9 mouse cellular contexts compared by ENCODE assay signal in the genomic region with DNA sequence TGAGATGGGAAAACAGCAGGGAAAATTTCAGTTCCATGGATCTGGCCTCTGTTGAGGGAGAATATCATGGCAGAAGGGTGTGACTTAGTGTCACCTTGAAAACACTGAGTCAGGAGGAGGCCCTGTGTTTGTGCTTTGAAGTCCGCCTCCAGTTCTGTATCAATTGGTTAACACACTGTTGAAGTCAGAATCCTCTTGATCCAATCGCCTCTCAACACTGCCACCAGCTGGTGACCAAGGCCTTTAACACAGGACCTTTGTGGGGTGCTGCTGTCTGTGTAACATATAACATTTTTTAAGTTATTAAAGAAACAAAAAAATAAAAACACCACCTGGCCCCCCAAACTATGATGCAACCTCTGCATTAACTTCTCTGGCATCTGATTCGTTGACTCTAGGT. TPM values are rescaled to one million over a fixed set of nuclear protein-coding genes. Genes with fewer than 3 reads are reported as not detected.
DNase-seq lines count a peak whose midpoint lies in the region; ATAC-seq and TF ChIP-seq lines count a peak whose summit lies in the region.
"Had no signal": no experiment of that assay in that cellular context is flagged by ENCODE, and none has a peak within 500 bp of the region (broad histone marks: within the 10 kb centered on the region; RNA-seq: fewer than 3 reads in every experiment).

No protein-coding gene starts in this region.

- peak; percentile 71 for TF ChIP-seq CTCF in midbrain, postnatal 0 days (IDR thresholded peaks at IDR 0.05)

- no peak overlapping the region for H3K4me2 ChIP-seq in kidney, embryonic 16.5 days (replicated peaks; ENCODE audit: low read depth, low read length)
- H3K4me2 ChIP-seq in midbrain, postnatal 0 days (ENCODE audit: low read depth, low read length, poor library complexity, severe bottlenecking) = no peak overlapping the region
- H3K4me2 ChIP-seq in forebrain, embryonic 16.5 days (ENCODE audit: low read length) = no peak overlapping the region
- H3K4me2 ChIP-seq: liver, embryonic 15.5 days had no signal

- H3K36me3 ChIP-seq in kidney, embryonic 16.5 days (ENCODE audit: insufficient read depth, low read length) = no peaks in the 10 kb centered on the region
- H3K36me3 ChIP-seq in midbrain, postnatal 0 days (ENCODE audit: insufficient read depth, low read length) = no peaks in the 10 kb centered on the region
- no peaks in the 10 kb centered on the region for H3K36me3 ChIP-seq in forebrain, embryonic 16.5 days (ENCODE audit: control insufficient read depth, insufficient read depth)
- H3K36me3 ChIP-seq: liver, embryonic 15.5 days had no signal

- no peak overlapping the region for H3K4me3 ChIP-seq in kidney, embryonic 16.5 days (ENCODE audit: low read length)
- H3K4me3 ChIP-seq in midbrain, postnatal 0 days (ENCODE audit: low read depth, low read length) = no peak overlapping the region
- no peak overlapping the region for H3K4me3 ChIP-seq in forebrain, embryonic 16.5 days (replicated peaks; ENCODE audit: low read length)
- H3K4me3 ChIP-seq: liver, embryonic 15.5 days had no signal

- 26% methylated on average over 3 of the region's 3 CpGs for WGBS in kidney, embryonic 16.5 days
- WGBS in midbrain, postnatal 0 days = 23% methylated on average over 3 of the region's 3 CpGs
- WGBS in forebrain, embryonic 16.5 days = 23% methylated on average over 3 of the region's 3 CpGs

- H3K9ac ChIP-seq in kidney, embryonic 16.5 days (replicated peaks; ENCODE audit: low read length) = no peak overlapping the region
- no peak overlapping the region for H3K9ac ChIP-seq in midbrain, postnatal 0 days (replicated peaks; ENCODE audit: low read length, poor library complexity, severe bottlenecking)
- no peak overlapping the region for H3K9ac ChIP-seq in forebrain, embryonic 16.5 days (replicated peaks; ENCODE audit: low read depth, low read length)
- H3K9ac ChIP-seq: liver, embryonic 15.5 days had no signal

- ATAC-seq in activated CD4-positive, CD25-positive, alpha-beta regulatory T cell, adult 4 months = peak; percentile 94
- ATAC-seq in kidney, embryonic 16.5 days (ENCODE audit: low FRiP score, low TSS enrichment) = 0 out of 2 replicates have a peak, but pooled peaks have one; percentile 15
- ATAC-seq in midbrain, postnatal 0 days (ENCODE audit: low FRiP score) = no peak
- ATAC-seq in forebrain, embryonic 16.5 days = no peak

- H3K27me3 ChIP-seq in kidney, embryonic 16.5 days (ENCODE audit: insufficient read depth, low read length) = no peaks in the 10 kb centered on the region
- H3K27me3 ChIP-seq in midbrain, postnatal 0 days (ENCODE audit: insufficient read depth, low read length) = no peaks in the 10 kb centered on the region
- no peaks in the 10 kb centered on the region; the same call in 1 of the 2 replicates for H3K27me3 ChIP-seq in forebrain, embryonic 16.5 days (replicated peaks; ENCODE audit: control insufficient read depth, insufficient read depth, low read length)
- H3K27me3 ChIP-seq: liver, embryonic 15.5 days had no signal

- peak; percentile 42 to 47 for DNase-seq in layer of hippocampus, postnatal 10 days (ENCODE audit: low spot score in 2 of 2)
- no peak for DNase-seq in layer of hippocampus, postnatal 14 days (ENCODE audit: low spot score in 2 of 2)
- peak; percentile 16 to 38 for DNase-seq in CD8-positive naive resting alpha-beta T cell, adult 2 months (ENCODE audit: low read depth in 2 of 2, low spot score in 2 of 2)
- peak; percentile 19 for DNase-seq in embryo, embryonic 11.5 days (ENCODE audit: low read depth, low spot score)
- DNase-seq in midbrain, postnatal 0 days (ENCODE audit: low spot score) = peak; percentile 59

- H3K27ac ChIP-seq in kidney, embryonic 16.5 days (ENCODE audit: low read length) = no peak overlapping the region
- no peak overlapping the region for H3K27ac ChIP-seq in midbrain, postnatal 0 days (ENCODE audit: low read depth, low read length)
- H3K27ac ChIP-seq in forebrain, embryonic 16.5 days (ENCODE audit: low read length) = no peak overlapping the region
- H3K27ac ChIP-seq: liver, embryonic 15.5 days had no signal

- peaks cover 5% of the 10 kb centered on the region; the same call in 1 of the 2 replicates for H3K4me1 ChIP-seq in kidney, embryonic 16.5 days (ENCODE audit: insufficient read depth, low read length)
- H3K4me1 ChIP-seq in midbrain, postnatal 0 days (ENCODE audit: insufficient read depth, low read length) = no peaks in the 10 kb centered on the region
- H3K4me1 ChIP-seq in forebrain, embryonic 16.5 days (replicated peaks; ENCODE audit: control insufficient read depth, insufficient read depth, low read length) = no peaks in the 10 kb centered on the region
- H3K4me1 ChIP-seq: liver, embryonic 15.5 days had no signal

- H3K9me3 ChIP-seq in kidney, embryonic 16.5 days (ENCODE audit: low read length) = no peaks in the 10 kb centered on the region
- no peaks in the 10 kb centered on the region for H3K9me3 ChIP-seq in midbrain, postnatal 0 days (ENCODE audit: low read length)
- no peaks in the 10 kb centered on the region for H3K9me3 ChIP-seq in forebrain, embryonic 16.5 days (ENCODE audit: control insufficient read depth, low read length)
- H3K9me3 ChIP-seq: liver, embryonic 15.5 days had no signal

RNA-seq across cellular contexts. Expression of a gene that starts 11.7 kb away (rescaled TPM):
- total RNA-seq in layer of hippocampus, postnatal 10 days (2021) = 10 to 100 TPM; 46.1 to 48.3 TPM
- 10 to 100 TPM; 61.6 to 62.0 TPM for total RNA-seq in layer of hippocampus, postnatal 14 days (2021)
- polyA plus RNA-seq in activated CD4-positive, CD25-positive, alpha-beta regulatory T cell, adult 4 months (2017; shearing (Covaris generic)) = 10 to 100 TPM; 52.6 to 60.0 TPM
- polyA plus RNA-seq in kidney, embryonic 16.5 days (2015; fragmentation: Nextera tagmentation; extraction: Ambion mirVana) = 101 and 103 TPM in 2 replicates
- total RNA-seq in midbrain, postnatal 0 days (2014; rRNA removed) = 35.3 and 40.4 TPM in 2 replicates
- 64.9 and 65.6 TPM in 2 replicates for polyA plus RNA-seq in midbrain, postnatal 0 days (2015; fragmentation: Nextera tagmentation; extraction: Ambion mirVana)
- polyA plus RNA-seq in forebrain, embryonic 16.5 days (2015; fragmentation: Nextera tagmentation; extraction: Ambion mirVana) = 88.5 and 102 TPM in 2 replicates

RNA-seq across cellular contexts. Expression of a gene that starts 27.7 kb away (rescaled TPM):
- 10 to 100 TPM; 10.7 to 11.2 TPM for total RNA-seq in layer of hippocampus, postnatal 10 days (2021)
- 10 to 100 TPM in 1 of 2 experiments, 1 to 10 TPM in 1; 8.7 to 10.5 TPM for total RNA-seq in layer of hippocampus, postnatal 14 days (2021)
- polyA plus RNA-seq in activated CD4-positive, CD25-positive, alpha-beta regulatory T cell, adult 4 months (2017; shearing (Covaris generic)) = under 1 TPM in 1 of 2 experiments, not detected in 1; 0.49 TPM
- polyA plus RNA-seq in kidney, embryonic 16.5 days (2015; fragmentation: Nextera tagmentation; extraction: Ambion mirVana) = 14.1 and 14.6 TPM in 2 replicates
- 19.1 and 26.4 TPM in 2 replicates for total RNA-seq in midbrain, postnatal 0 days (2014; rRNA removed)
- polyA plus RNA-seq in midbrain, postnatal 0 days (2015; fragmentation: Nextera tagmentation; extraction: Ambion mirVana) = 19.9 and 20.4 TPM in 2 replicates
- polyA plus RNA-seq in forebrain, embryonic 16.5 days (2015; fragmentation: Nextera tagmentation; extraction: Ambion mirVana) = 4.1 and 5.4 TPM in 2 replicates

RNA-seq across cellular contexts. Expression of a gene that starts 57.9 kb away (rescaled TPM):
- 1 to 10 TPM; 1.7 to 1.9 TPM for total RNA-seq in layer of hippocampus, postnatal 10 days (2021)
- total RNA-seq in layer of hippocampus, postnatal 14 days (2021) = 1 to 10 TPM; 2.1 to 2.8 TPM
- polyA plus RNA-seq in activated CD4-positive, CD25-positive, alpha-beta regulatory T cell, adult 4 months (2017; shearing (Covaris generic)) = 10 to 100 TPM; 31.4 to 37.2 TPM
- 16.9 and 17.4 TPM in 2 replicates for polyA plus RNA-seq in kidney, embryonic 16.5 days (2015; fragmentation: Nextera tagmentation; extraction: Ambion mirVana)
- total RNA-seq in midbrain, postnatal 0 days (2014; rRNA removed) = 2.7 and 3.6 TPM in 2 replicates
- polyA plus RNA-seq in midbrain, postnatal 0 days (2015; fragmentation: Nextera tagmentation; extraction: Ambion mirVana) = 1.7 and 1.8 TPM in 2 replicates
- polyA plus RNA-seq in forebrain, embryonic 16.5 days (2015; fragmentation: Nextera tagmentation; extraction: Ambion mirVana) = 1.4 and 1.5 TPM in 2 replicates

RNA-seq across cellular contexts. Expression of a gene that starts 58.0 kb away (rescaled TPM):
- 1 to 10 TPM; 5.7 to 6.6 TPM for total RNA-seq in layer of hippocampus, postnatal 10 days (2021)
- 1 to 10 TPM; 4.2 to 4.9 TPM for total RNA-seq in layer of hippocampus, postnatal 14 days (2021)
- 1 to 10 TPM; 7.1 to 8.7 TPM for polyA plus RNA-seq in activated CD4-positive, CD25-positive, alpha-beta regulatory T cell, adult 4 months (2017; shearing (Covaris generic))
- 9.0 and 9.5 TPM in 2 replicates for polyA plus RNA-seq in kidney, embryonic 16.5 days (2015; fragmentation: Nextera tagmentation; extraction: Ambion mirVana)
- 3.8 and 4.5 TPM in 2 replicates for total RNA-seq in midbrain, postnatal 0 days (2014; rRNA removed)
- 4.7 and 4.8 TPM in 2 replicates for polyA plus RNA-seq in midbrain, postnatal 0 days (2015; fragmentation: Nextera tagmentation; extraction: Ambion mirVana)
- 4.8 and 5.2 TPM in 2 replicates for polyA plus RNA-seq in forebrain, embryonic 16.5 days (2015; fragmentation: Nextera tagmentation; extraction: Ambion mirVana)

Comparison
In these comparisons a context has a peak if more than half of its experiments do, and no peak if none do; other contexts are left out.
1. DNase-seq: peak in layer of hippocampus, postnatal 10 days (2 of 2), CD8-positive naive resting alpha-beta T cell, adult 2 months (2 of 2), embryo, embryonic 11.5 days (single experiment) and midbrain, postnatal 0 days (single experiment); none in layer of hippocampus, postnatal 14 days (0 of 2).
2. ATAC-seq: peak in activated CD4-positive, CD25-positive, alpha-beta regulatory T cell, adult 4 months (single experiment) and kidney, embryonic 16.5 days (single experiment); none in midbrain, postnatal 0 days (single experiment) and forebrain, embryonic 16.5 days (single experiment).